Mouse (Mus musculus) right cerebral cortex, postnatal 10 days (tissue): Measurements from ENCODE around the gene Dennd1a.

Experiments
- DNase-seq, 2 experiments: peaks; one replicate each; pipeline ENCODE4 v3.0.0; 2021; ENCODE audit warnings: low spot score in 2 of 2

The Dennd1a gene

DNA sequence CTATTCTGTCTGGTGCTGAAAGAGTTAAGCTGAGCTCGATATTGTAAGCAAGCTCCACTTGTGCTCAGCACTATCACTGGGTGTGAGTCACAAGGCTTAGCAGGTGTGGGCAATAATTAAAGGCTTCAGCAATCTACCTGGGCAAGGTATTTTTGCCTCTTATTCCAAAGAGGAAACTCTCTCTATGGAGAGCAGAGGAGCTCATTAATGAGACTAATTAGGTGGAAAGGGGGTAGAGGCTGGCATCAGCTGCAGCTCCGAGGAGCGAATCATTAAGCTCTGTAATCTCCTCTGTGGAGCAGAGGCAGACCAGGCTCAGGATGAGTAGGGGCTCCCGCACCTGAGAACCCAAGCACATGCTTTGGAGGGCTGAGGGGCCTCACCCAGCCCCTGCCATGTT is 407.5 kb downstream of the Dennd1a start:
- DNase-seq, result no peak

GRCm38 (mm10) chr2:37872791-37873190 is 414.4 kb downstream of the Dennd1a start:
- DNase-seq, result no peak

- DNase-seq, result peak in 1 of 2 experiments; percentile 48
Observed at GRCm38 (mm10) chr2:37869628-37870027, 417.6 kb downstream of the Dennd1a start.

GRCm38 (mm10) chr2:37867387-37867786 is 419.8 kb downstream of the Dennd1a start:
- no peak for DNase-seq

DNA sequence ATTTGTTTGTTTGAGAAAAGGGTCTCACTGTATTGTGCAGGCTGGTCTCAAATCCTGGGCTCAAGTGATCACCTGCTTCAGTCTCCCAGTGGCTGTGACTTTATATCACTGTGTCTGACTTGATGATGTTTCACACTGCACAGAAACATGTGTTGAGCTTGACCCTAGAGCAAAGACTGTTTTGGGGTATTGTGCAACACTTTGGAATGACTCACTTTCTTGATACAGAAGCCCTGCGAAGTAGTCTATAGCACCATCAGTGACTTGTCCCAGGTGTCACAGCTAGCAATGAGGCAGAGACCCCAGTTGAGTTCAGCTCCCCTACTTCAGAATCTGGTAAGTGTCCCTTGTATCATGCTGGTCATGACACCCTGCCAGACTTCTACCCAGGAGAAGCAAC is 429.7 kb downstream of the Dennd1a start:
- DNase-seq, result no peak

- no peak for DNase-seq
Observed at GRCm38 (mm10) chr2:37856955-37857354, 430.2 kb downstream of the Dennd1a start.

DNA sequence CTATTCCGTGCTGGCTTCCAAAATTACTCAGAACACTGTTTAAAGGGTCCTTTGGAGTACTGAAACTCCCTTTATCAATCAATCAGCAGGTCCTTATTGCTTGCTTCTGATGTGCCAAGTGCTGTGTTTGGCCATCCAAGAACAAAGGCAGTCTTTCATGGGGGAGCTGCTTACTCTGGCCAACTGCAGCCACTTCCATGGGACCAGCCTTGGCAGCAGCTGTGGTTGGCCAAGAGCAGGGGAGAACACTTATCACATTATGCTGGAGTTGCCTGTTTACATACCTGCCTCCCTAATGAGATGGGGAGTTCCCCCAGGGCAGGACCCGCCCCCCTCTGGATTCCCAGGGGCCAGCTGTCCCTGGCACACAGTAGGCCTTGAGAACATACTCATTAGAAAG is 432.0 kb downstream of the Dennd1a start:
- DNase-seq, result peak; percentile 45 to 69

DNA sequence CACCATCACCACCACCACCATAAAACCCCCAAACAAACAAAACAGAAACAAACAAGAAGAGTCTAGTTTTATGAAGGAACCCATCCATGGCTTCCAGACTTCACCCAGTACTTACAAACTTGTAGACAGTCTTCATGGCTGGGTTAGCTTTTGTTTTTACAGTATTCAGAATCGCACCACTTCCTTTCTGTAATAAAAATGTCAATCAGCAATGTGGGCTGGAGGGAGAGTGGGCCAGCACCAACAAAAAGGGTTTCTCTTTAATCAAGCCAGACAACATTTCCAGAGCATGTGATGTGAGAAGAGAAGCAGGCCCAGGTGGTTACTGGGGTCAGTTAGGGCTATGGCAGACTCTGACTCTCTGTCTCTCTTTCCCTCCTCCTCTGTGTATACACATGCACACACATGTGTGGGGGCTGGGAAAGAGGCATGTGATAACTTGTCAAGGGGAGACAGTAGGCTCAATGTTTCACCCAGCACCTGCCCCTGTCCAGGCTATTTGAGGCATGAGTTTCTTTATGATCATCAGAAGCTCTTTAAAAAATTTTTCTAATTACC is 433.2 kb downstream of the Dennd1a start:
- no peak for DNase-seq

- no peak for DNase-seq
Observed at GRCm38 (mm10) chr2:37850626-37851025, 436.6 kb downstream of the Dennd1a start.

DNA sequence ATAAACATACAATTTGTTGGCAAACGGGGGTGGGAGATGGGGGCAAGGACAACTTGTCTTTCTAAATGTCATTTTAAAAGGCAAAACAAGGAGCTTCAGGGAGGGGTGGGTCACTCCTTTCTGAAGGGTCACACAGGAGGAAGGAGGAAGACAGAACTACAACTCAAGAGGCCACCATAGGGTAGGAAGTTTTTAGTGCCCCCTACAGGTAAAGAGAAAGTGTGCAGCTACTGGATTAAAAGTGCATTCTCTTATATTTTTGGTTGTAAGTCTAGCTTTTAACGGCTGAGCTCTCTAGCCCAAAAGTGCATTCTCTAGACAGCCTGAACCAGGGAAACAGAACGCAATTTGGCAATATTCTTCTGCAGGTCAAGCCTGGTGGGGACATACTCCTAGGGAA is 437.8 kb downstream of the Dennd1a start:
- DNase-seq, result no peak

DNA sequence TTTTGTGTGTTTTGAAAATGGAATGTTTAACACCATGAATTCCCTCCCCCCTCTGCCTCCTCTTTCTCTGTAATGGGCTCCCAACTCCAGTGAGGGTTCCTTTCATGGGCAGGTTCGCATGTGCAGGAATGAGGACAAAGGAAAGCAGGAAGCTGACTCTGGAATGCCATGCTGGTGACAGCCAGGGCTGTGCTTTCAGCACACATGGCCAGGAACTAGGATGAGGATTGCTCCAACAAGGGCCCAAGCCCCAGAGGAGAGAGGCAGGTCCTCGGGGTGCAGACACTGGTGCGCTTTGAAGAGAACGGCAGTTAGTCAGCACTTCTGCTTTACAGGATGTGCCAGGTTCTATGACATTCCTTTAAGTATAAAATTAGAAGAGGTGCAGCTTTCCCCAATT is 444.5 kb downstream of the Dennd1a start:
- DNase-seq, result no peak

DNA sequence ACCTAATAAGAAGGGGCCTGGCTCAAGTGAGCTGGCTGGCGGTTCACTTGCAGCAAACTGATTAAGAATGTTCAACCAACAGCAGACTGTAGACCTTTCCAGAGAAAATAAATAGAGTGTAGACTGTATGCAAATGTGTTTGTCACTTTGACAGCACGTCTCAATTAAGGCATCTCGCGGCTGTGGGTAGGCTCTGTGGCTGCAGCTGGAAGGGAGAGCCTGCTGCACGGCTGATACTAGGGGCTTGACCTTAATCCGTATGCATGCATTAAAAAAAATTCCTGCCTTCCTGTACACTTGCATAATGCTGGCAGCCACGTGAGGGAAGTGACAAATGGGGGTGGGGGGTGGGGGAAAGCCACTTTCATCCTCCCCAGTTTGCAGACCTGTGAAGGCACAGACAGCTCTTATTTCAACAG is 445.0 kb downstream of the Dennd1a start:
- DNase-seq, result peak in 1 of 2 experiments; percentile 39

DNA sequence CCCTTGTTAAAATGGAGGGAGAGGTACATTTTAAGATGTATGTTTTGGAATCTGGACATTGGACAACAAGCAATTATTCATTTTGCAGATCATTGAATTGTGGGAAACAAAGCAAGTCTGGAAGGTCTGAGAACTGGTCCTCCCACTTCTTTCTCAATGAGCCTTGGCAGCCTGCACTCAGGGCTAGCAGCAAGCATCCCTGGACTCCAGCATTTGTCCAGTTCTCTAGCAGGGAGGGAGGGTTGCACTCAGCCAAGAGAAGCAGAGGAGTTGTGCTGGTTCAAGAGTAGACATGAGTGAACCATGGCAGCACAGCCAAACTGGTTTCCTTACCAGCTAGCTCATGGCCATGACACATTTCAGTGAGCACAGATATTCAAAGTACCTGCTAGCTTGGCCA is 447.3 kb downstream of the Dennd1a start:
- DNase-seq, result no peak

DNA sequence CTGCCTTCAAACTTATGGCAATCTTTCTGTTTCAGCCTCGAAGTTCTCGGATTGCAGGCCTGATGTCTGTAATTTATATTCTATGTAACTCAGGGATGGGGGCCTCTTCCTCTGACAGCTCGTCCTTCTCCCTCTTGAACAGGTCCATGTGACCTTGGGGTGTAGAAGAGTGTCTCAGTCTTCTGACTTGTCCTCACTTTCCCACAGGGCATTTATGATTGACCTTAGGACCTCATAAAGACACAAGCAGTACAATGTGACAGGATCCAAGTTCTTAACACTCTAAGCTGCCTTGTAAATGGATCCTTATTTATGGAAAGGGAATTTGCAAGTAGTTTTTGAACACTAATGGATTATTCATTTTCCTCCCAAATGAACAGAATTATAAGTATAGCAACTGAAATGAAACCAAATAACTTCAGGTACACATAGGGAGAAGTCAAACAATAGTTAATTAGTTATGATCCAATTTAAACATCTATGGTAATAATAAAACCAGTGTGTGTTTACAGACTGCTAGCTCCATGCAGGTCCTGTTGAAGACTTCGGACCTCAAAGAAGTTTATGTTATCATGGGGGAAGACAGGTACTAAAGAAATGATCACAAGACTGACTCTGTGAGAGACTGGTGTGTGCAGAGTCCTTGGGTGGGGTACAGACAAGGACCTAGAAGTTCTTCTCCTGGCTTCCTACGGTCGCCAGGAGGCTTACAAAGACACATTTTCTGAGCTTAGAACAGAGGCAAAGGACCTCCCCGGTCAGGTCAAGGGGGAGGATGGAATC is 448.8 kb downstream of the Dennd1a start:
- DNase-seq, result no peak

- no peak for DNase-seq
Observed at GRCm38 (mm10) chr2:37837542-37837941, 449.6 kb downstream of the Dennd1a start.

- DNase-seq, result no peak
Observed at GRCm38 (mm10) chr2:37836926-37837325, 450.3 kb downstream of the Dennd1a start.

DNA sequence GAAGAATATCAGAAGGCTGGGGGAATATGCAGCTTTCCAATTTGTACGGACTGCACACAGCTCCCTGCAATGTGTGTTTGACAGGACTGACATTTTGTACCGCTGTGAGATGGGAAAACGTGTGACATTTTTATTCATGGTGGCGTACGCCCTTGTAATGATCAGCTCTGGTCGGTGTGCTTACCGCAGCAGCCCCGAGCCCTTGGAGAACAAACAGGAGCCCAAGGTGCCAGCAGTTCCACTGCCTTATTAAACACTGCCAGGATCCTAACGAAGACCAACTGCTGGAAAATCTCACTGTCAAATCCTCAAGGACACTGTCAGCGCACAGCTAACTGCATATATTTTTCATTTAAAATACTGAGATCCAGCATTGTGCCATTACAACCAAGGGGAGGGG is 454.9 kb downstream of the Dennd1a start:
- DNase-seq, result no peak

- no peak for DNase-seq
Observed at GRCm38 (mm10) chr2:37829758-37830275, 457.4 kb downstream of the Dennd1a start.

DNA sequence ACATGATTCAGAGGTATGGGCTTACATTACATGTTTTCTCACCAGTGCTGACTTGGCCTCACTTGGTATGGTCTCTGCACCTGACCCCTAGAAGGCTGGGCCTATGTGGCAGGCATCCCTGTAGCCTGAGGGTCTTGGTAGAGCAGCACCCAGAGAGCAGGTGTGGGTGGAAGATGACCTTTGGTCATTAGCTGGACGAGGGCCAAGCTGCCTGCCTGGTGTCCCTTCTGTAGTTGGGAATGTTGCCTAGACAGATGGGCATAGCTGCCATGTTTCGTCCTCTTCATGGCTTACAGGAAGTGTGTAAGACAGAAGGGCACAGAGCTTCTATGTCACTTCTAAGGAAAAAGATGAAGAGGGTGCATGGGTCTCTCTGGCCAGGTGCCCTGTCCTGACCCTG is 463.4 kb downstream of the Dennd1a start:
- DNase-seq, result no peak

DNA sequence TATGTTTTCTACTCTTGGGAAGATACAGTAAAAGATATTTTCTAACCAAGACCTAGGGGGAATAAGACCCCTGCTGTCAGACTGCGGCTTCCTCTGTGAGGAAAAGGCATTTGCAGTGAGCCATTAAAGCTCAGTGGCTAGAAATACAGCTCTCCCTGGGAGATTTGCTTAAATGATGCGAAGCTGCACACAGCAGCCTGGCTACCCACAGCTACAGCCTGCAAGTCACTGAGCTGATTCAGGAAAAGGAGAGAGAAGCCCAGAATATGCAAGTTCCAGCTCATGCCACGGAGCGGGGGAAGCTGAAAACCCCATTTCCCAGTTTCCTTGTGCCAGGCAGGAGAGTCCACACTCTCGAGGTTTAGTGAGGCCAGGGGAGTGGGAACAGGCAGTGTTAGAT is 465.1 kb downstream of the Dennd1a start:
- DNase-seq, result no peak

- no peak for DNase-seq
Observed at GRCm38 (mm10) chr2:37819526-37820152, 467.6 kb downstream of the Dennd1a start.

DNA sequence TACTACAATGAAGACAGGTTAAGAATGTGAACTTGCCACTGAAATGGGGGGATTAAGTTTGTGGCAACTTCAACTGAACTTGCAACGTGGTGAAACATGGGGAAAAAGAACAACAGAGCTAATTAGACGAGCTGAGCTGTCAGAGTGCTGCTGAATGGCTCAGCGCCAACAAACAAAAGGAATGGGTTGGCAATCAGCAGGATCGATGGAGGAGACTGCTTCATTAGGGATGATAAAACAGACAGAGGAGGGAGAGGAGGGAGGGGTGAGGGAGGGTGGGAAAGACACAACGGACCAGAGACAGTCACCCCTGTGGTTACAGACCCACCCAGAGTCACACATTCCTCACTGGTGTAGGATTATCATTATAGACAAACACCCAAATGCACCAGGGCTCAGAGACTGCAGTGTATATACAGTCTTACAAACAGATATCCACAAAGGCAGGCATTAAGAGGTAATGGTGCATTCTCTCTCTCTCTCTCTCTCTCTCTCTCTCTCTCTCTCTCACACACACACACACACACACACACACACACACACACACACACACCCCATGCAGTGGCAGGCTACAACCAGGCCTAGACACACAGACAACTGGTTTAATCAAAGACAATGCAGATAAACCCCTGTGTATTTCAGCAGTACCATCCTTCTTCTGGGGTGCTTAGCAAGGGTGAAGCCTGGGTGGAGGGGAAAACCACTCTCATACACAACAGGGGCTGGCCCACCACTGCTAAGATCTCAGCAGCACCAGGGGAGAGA is 468.2 kb downstream of the Dennd1a start:
- DNase-seq, result peak; percentile 58 to 60
